Mouse (Mus musculus) left cerebral cortex, adult 11 months (tissue): Measurements from ENCODE around the gene Pmel.
A peak's percentile ranks its signal among the peaks of the same experiment; 100 is the strongest.

Experiments used
- DNase-seq: peaks from one replicate; pipeline ENCODE4 v3.0.0; 2022; ENCODE audit warnings: low spot score

The Pmel gene

GRCm38 (mm10) chr10:128748252-128748864, 44.4 kb downstream of the Pmel start:
- peak; percentile 67 for DNase-seq
